Mouse (Mus musculus) forebrain, embryonic 12.5 days (tissue): ENCODE measurements at regions not wholly inside any gene's neighbourhood (a gene's known extent, or its start where the extent isn't known, plus 50 kb on each side); places are given as distances from the start of the nearest gene placed in this dataset.

ENCODE experiments used
- ATAC-seq: fragments of 200-750 bp; cut with Nextera tagmentation; 2 replicates; pipeline ENCODE4 v1.8.0; 2017; ENCODE audit warnings: moderate TSS enrichment; ENCODE audit not compliant: low FRiP score
- H3K27ac ChIP-seq: fragments of 300-500 bp; sonication (generic); 2 replicates; pipeline ENCODE4 v1.5.1; 2016; ENCODE audit warnings: mild to moderate bottlenecking
- H3K27me3 ChIP-seq: fragments of 300-500 bp; sonication (generic); 2 replicates; pipeline ENCODE4 v1.6.1; 2016; ENCODE audit warnings: mild to moderate bottlenecking
- H3K36me3 ChIP-seq: fragments of 300-500 bp; sonication (generic); replicated peaks from 2 replicates; pipeline ENCODE4 v1.6.1; 2016; ENCODE audit warnings: mild to moderate bottlenecking
- H3K4me1 ChIP-seq: fragments of 300-500 bp; sonication (generic); 2 replicates; pipeline ENCODE4 v1.6.1; 2016
- H3K4me2 ChIP-seq: fragments of 300-500 bp; sonication (generic); 2 replicates; pipeline ENCODE4 v1.6.1; 2016; ENCODE audit warnings: mild to moderate bottlenecking, moderate library complexity
- H3K4me3 ChIP-seq: fragments of 300-500 bp; sonication (generic); replicated peaks from 2 replicates; pipeline ENCODE4 v1.5.1; 2016; ENCODE audit warnings: mild to moderate bottlenecking
- H3K9ac ChIP-seq: fragments of 300-500 bp; sonication (generic); 2 replicates; pipeline ENCODE4 v1.6.1; 2016; ENCODE audit warnings: mild to moderate bottlenecking
- H3K9me3 ChIP-seq: fragments of 300-500 bp; sonication (generic); 2 replicates; pipeline ENCODE4 v1.6.1; 2016
- WGBS: fragments of 180-500 bp; shearing (Covaris S2); methylation state at CpG from one replicate; pipeline ENCODE4 v1.1.7; 2016; 5-methylcytosine and 5-hydroxymethylcytosine counted together

- peaks cover 3% of the 10 kb centered on the region for H3K4me1 ChIP-seq
- no peak overlapping the region for H3K9ac ChIP-seq
- no peak for ATAC-seq
- no peaks in the 10 kb centered on the region for H3K36me3 ChIP-seq
- H3K4me3 ChIP-seq: no peak overlapping the region
- peaks cover 10% of the 10 kb centered on the region for H3K9me3 ChIP-seq
- WGBS: 80% methylated on average over 11 of the region's 11 CpGs
- no peak overlapping the region for H3K4me2 ChIP-seq
- no peak overlapping the region for H3K27ac ChIP-seq
- no peaks in the 10 kb centered on the region for H3K27me3 ChIP-seq
These were observed 72.1 kb upstream of the Kctd3 start for GRCm38 (mm10) chr1:189079451-189080410.

DNA sequence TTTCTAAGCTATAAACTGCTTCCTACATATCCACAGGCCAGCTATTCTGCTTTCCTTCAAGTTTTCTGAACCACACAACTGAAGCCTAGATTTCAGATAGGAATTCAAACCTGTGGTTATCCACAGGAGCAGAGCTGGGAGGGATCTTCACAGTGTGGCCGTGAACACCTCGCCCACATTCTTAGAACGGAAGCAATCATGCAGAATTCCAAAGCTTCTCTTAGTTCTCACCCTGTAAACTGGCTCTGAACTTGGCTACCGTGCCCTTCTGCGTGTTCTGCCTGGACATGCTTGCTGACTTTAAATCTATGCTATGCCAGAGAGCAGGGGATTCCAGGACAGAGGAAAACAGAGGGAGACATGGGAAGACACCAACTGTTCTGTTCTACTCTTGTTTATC is 70.2 kb upstream of the Kctd3 start:
- WGBS: 84% methylated on average over 5 of the region's 5 CpGs
- ATAC-seq: no peak

DNA sequence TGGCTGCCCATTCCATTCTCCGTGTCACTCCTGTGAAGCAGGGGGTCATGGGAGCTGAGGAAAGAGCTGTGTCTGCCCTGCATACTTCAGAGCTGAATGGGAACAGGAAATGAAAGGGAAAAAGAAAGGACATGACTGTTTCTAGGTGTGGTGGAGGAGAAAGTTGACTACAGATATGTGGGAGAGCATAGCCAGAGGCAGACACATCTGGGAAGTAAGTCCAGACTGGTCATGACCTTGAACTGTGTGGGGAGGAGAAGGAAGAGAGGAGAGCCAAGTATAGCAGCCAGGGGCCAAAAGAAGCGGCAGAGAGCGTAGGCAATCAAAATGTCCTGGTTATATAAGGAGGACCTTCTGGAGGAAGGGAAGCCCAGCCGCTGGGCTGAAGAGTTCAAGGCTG is 68.6 kb upstream of the Kctd3 start:
- Histone ChIP-seq H3K36me3 (no peaks in the 10 kb centered on the region), H3K27ac (no peak overlapping the region), H3K4me3 (no peak overlapping the region), H3K4me1 (peaks cover 3% of the 10 kb centered on the region), H3K9ac (no peak overlapping the region), H3K27me3 (no peaks in the 10 kb centered on the region), H3K4me2 (no peak overlapping the region), H3K9me3 (no peaks in the 10 kb centered on the region)
- no peak for ATAC-seq
- WGBS: 93% methylated on average over 4 of the region's 4 CpGs

More for the DNA sequence above, 70.2 kb upstream of the Kctd3 start:
- Histone ChIP-seq H3K27me3 (no peaks in the 10 kb centered on the region), H3K36me3 (no peaks in the 10 kb centered on the region), H3K4me3 (no peak overlapping the region), H3K9ac (no peak overlapping the region), H3K4me1 (peaks cover 3% of the 10 kb centered on the region), H3K9me3 (no peaks in the 10 kb centered on the region), H3K27ac (no peak overlapping the region), H3K4me2 (no peak overlapping the region)

- ATAC-seq: no peak
- Histone ChIP-seq H3K4me2 (no peak overlapping the region), H3K27me3 (no peaks in the 10 kb centered on the region), H3K4me3 (no peak overlapping the region), H3K9ac (no peak overlapping the region), H3K27ac (no peak overlapping the region), H3K4me1 (no peaks in the 10 kb centered on the region), H3K9me3 (no peaks in the 10 kb centered on the region), H3K36me3 (no peaks in the 10 kb centered on the region)
- WGBS: 75% methylated on average over 13 of the region's 13 CpGs
These were observed 68.0 kb upstream of the Kctd3 start for GRCm38 (mm10) chr1:189075671-189076070.

DNA sequence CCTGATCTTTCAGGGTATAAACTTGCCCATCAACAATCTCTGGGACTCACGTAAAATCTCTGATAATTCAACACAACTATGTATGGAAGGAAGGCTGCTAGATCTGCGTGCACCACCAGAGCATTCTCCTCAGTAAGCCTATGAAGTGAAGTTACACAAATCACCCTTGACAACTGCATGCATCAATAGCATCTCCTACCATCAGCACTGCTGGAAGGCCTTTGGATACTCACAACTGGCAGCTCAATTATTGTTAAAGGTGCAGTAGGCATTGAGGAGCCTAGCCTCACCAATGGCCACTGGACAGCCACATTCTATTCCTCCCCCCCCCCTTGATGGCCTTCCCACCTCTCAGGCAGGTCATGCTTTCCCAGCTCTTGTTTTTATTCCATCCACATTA is 64.9 kb upstream of the Kctd3 start:
- ATAC-seq: no peak
- peaks cover 2% of the 10 kb centered on the region; the same call in 1 of the 2 replicates for H3K4me1 ChIP-seq
- no peak overlapping the region for H3K4me2 ChIP-seq
- H3K36me3 ChIP-seq: no peaks in the 10 kb centered on the region
- H3K27me3 ChIP-seq: no peaks in the 10 kb centered on the region
- no peaks in the 10 kb centered on the region for H3K9me3 ChIP-seq
- no peak overlapping the region for H3K27ac ChIP-seq
- H3K4me3 ChIP-seq: no peak overlapping the region
- H3K9ac ChIP-seq: no peak overlapping the region
- whole genome bisulfite sequencing: 89% methylated on average over 2 of the region's 2 CpGs

- no peaks in the 10 kb centered on the region for H3K9me3 ChIP-seq
- H3K27ac ChIP-seq: no peak overlapping the region
- ATAC-seq: no peak
- peaks cover 11% of the 10 kb centered on the region; the same call in 1 of the 2 replicates for H3K4me1 ChIP-seq
- H3K9ac ChIP-seq: no peak overlapping the region
- H3K4me3 ChIP-seq: no peak overlapping the region
- H3K4me2 ChIP-seq: no peak overlapping the region
- no peaks in the 10 kb centered on the region for H3K27me3 ChIP-seq
- H3K36me3 ChIP-seq: no peaks in the 10 kb centered on the region
- 77% methylated on average over 3 of the region's 3 CpGs for WGBS
These were observed 60.6 kb upstream of the Kctd3 start for GRCm38 (mm10) chr1:189068204-189068603.

DNA sequence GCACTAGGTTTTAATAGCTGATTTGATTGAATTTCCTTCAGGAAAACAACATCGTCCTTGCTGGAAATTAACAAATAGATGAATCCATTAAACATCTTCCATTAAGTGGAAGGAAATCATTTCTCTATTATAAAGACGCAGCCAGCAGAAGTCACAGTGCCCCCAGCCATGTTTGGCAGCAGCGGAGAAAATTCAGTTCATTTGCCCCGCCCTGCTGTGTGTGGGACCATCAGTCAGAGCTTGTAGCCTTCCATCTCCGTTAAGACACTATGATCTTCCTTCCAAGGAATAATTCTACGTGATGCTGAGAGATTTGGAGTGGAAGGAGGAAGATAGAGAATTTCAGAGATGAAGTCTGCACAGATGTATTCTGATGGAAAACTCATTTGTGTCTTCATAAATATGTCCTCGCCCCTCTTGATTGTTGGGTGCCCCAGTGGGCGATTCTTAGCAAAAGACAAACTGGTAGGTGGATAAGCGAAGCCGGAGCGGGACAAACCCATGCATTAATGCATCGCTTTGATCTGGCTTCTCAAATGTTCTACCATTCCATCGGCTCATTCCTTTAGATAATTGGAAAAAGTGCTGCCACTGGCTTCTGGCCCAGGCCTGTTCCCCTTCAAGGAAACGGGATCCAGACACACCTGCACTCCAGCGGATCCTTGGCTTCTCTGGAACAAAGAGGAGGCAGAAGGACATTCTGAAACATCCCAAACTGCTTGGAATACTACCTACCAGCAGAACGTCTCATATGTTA is 59.7 kb upstream of the Kctd3 start:
- Histone ChIP-seq H3K27me3 (no peaks in the 10 kb centered on the region), H3K4me2 (no peak overlapping the region), H3K36me3 (no peaks in the 10 kb centered on the region), H3K9ac (no peak overlapping the region), H3K9me3 (no peaks in the 10 kb centered on the region), H3K4me3 (no peak overlapping the region), H3K27ac (no peak overlapping the region), H3K4me1 (peaks cover 13% of the 10 kb centered on the region; the same call in 1 of the 2 replicates)
- no peak for ATAC-seq
- WGBS: 81% methylated on average over 16 of the region's 16 CpGs

GRCm38 (mm10) chr1:189066446-189067151 is 59.0 kb upstream of the Kctd3 start:
- 32% methylated on average over 7 of the region's 7 CpGs for WGBS
- no peak for ATAC-seq

GRCm38 (mm10) chr1:189065152-189065910 is 57.7 kb upstream of the Kctd3 start:
- Histone ChIP-seq H3K27ac (no peak overlapping the region), H3K9me3 (no peaks in the 10 kb centered on the region), H3K4me1 (peaks cover 13% of the 10 kb centered on the region; the same call in 1 of the 2 replicates), H3K4me3 (no peak overlapping the region), H3K36me3 (no peaks in the 10 kb centered on the region), H3K4me2 (no peak overlapping the region), H3K27me3 (no peaks in the 10 kb centered on the region), H3K9ac (no peak overlapping the region)
- 90% methylated on average over 5 of the region's 5 CpGs for WGBS
- no peak for ATAC-seq

More at GRCm38 (mm10) chr1:189066446-189067151, 59.0 kb upstream of the Kctd3 start:
- Histone ChIP-seq H3K36me3 (no peaks in the 10 kb centered on the region), H3K4me2 (no peak overlapping the region), H3K9me3 (no peaks in the 10 kb centered on the region), H3K27me3 (no peaks in the 10 kb centered on the region), H3K27ac (no peak overlapping the region), H3K9ac (no peak overlapping the region), H3K4me1 (peaks cover 13% of the 10 kb centered on the region; the same call in 1 of the 2 replicates), H3K4me3 (no peak overlapping the region)

- 89% methylated on average over 4 of the region's 4 CpGs for WGBS
- H3K9ac ChIP-seq: no peak overlapping the region
- H3K9me3 ChIP-seq: no peaks in the 10 kb centered on the region
- H3K4me3 ChIP-seq: no peak overlapping the region
- H3K4me1 ChIP-seq: peaks cover 13% of the 10 kb centered on the region; the same call in 1 of the 2 replicates
- no peaks in the 10 kb centered on the region for H3K36me3 ChIP-seq
- no peak overlapping the region for H3K4me2 ChIP-seq
- ATAC-seq: no peak
- no peaks in the 10 kb centered on the region for H3K27me3 ChIP-seq
- no peak overlapping the region for H3K27ac ChIP-seq
These were observed 57.0 kb upstream of the Kctd3 start for GRCm38 (mm10) chr1:189064629-189065028.

DNA sequence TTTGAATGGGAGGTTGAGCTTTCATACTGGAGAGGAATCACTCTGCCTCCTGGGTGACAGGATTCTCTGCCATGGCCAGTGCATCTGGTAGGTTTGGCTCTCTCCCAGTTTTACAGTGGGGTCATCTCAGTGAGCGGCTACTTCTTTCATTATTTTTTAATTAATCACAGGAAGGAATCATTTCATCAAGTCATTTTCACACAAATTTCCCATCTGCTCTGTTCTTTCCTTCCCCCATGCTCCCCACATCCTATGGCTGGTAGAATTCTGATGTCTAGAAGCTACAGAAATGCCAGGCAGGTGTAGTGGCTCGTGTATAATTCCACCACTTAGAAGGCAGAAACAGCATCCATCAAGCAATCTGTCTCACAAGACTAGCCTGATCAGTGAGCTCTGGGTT is 56.1 kb upstream of the Kctd3 start:
- no peak overlapping the region for H3K27ac ChIP-seq
- ATAC-seq: no peak

More for the DNA sequence above, 56.1 kb upstream of the Kctd3 start:
- H3K4me1 ChIP-seq: peaks cover 13% of the 10 kb centered on the region; the same call in 1 of the 2 replicates
- H3K36me3 ChIP-seq: no peaks in the 10 kb centered on the region
- H3K4me2 ChIP-seq: no peak overlapping the region
- no peak overlapping the region for H3K4me3 ChIP-seq
- H3K27me3 ChIP-seq: no peaks in the 10 kb centered on the region
- WGBS: 86% methylated on average over 2 of the region's 2 CpGs
- H3K9me3 ChIP-seq: no peaks in the 10 kb centered on the region
- H3K9ac ChIP-seq: no peak overlapping the region
